Mouse (Mus musculus) bone marrow macrophage, adult 2 months (primary cell): ENCODE measurements around the gene Adgrl3.

Experiments
- CTCF ChIP-seq: IDR thresholded peaks from 2 replicates; pipeline ENCODE4 v1.5.1; 2012; ENCODE audit warnings: low read depth, mild to moderate bottlenecking, low read length, moderate library complexity
- POLR2A ChIP-seq: IDR thresholded peaks from 2 replicates; pipeline ENCODE4 v1.6.1; 2012; ENCODE audit warnings: mild to moderate bottlenecking, low read depth, low read length, borderline replicate concordance

- TF ChIP-seq CTCF (no peak), POLR2A (no peak)
Measured at GRCm38 (mm10) chr5:81796128-81796527, 776.2 kb downstream of the Adgrl3 start.
